Mouse (Mus musculus) effector memory CD4-positive, alpha-beta T cell, adult 5 months (primary cell): ENCODE data around the gene Dmrt2. TPM values are rescaled to one million over a fixed set of nuclear protein-coding genes. Genes with fewer than 3 reads are reported as not detected.

Source experiments
- polyA plus RNA-seq: library from polyadenylated mRNA; unstranded; fragments of 100-300 nt; shearing (Covaris generic); gene quantifications from one replicate; pipeline ENCODE4 v1.2.1, GENCODE M21; 2017

The Dmrt2 gene
- polyA plus RNA-seq, result 0.16 TPM

GRCm38 (mm10) chr19:25672101-25672950, at the start of gene Dmrt2:
TSS of gene Dmrt2 (plus strand) at chr19:25672411.

Other genes starting within 250 kb of the Dmrt2 start
- not detected for gene Dmrt1, start 166.8 kb upstream of the Dmrt2 start, polyA plus RNA-seq
- not detected for gene Dmrt3, start 62.1 kb upstream of the Dmrt2 start, polyA plus RNA-seq